Mouse (Mus musculus) MEL (cell line): ENCODE measurements around the gene Lrrc43.

Experiments
- BHLHE40 ChIP-seq: IDR thresholded peaks from 2 replicates; pipeline ENCODE4 v1.6.1; 2012; ENCODE audit warnings: low read depth, mild to moderate bottlenecking, inconsistent platforms, low read length, improper control_type of control experiment, borderline replicate concordance
- CTCF ChIP-seq, 3 experiments: IDR thresholded peaks in 2 of 3; conservative IDR thresholded peaks in 1 of 3; 2 replicates each; pipeline ENCODE4 v1.5.1; 2011 to 2012; ENCODE audit warnings: low read length in 3 of 3, low read depth in 2 of 3, mild to moderate bottlenecking in 2 of 3, improper control_type of control experiment in 1 of 3, inconsistent platforms in 1 of 3, mixed read lengths in 1 of 3, moderate library complexity in 1 of 3; ENCODE audit not compliant: control insufficient read depth in 1 of 3, insufficient read depth in 1 of 3, poor library complexity in 1 of 3, severe bottlenecking in 1 of 3
- ELF1 ChIP-seq: IDR thresholded peaks from 2 replicates; pipeline ENCODE4 v1.6.1; 2014; ENCODE audit warnings: low read depth, mild to moderate bottlenecking, inconsistent platforms, low read length, improper control_type of control experiment, moderate library complexity
- EP300 ChIP-seq, 2 experiments: IDR thresholded peaks; 2 replicates each; pipeline ENCODE4 v1.6.1; 2011; ENCODE audit warnings: improper control_type of control experiment in 2 of 2, low read length in 2 of 2, low read depth in 1 of 2, mild to moderate bottlenecking in 1 of 2
- MXI1 ChIP-seq: IDR thresholded peaks from 2 replicates; pipeline ENCODE4 v1.6.1; 2011; ENCODE audit warnings: mild to moderate bottlenecking, low read depth, low read length, improper control_type of control experiment
- POLR2A ChIP-seq, 2 experiments: IDR thresholded peaks; 2 replicates each; pipeline ENCODE4 v1.6.1; 2011 to 2012; ENCODE audit warnings: low read length in 2 of 2, mild to moderate bottlenecking in 2 of 2, control low read depth in 1 of 2, improper control_type of control experiment in 1 of 2, low read depth in 1 of 2, moderate library complexity in 1 of 2; ENCODE audit not compliant: control insufficient read depth in 1 of 2, insufficient read depth in 1 of 2, poor library complexity in 1 of 2
- POLR2AphosphoS5 ChIP-seq: IDR thresholded peaks from 2 replicates; pipeline ENCODE4 v1.6.1; 2012; ENCODE audit warnings: low read depth, borderline replicate concordance, mild to moderate bottlenecking, inconsistent platforms, low read length, moderate library complexity, mixed read lengths
- RAD21 ChIP-seq: IDR thresholded peaks from 2 replicates; pipeline ENCODE4 v1.6.1; 2011; ENCODE audit warnings: mild to moderate bottlenecking, low read depth, low read length, improper control_type of control experiment
- TAL1 ChIP-seq: IDR thresholded peaks from 2 replicates; pipeline ENCODE4 v1.6.1; 2012; ENCODE audit warnings: mild to moderate bottlenecking, inconsistent platforms, low read length, moderate library complexity, mixed read lengths
- ZC3H11A ChIP-seq: IDR thresholded peaks from 2 replicates; pipeline ENCODE4 v1.6.1; 2012; ENCODE audit warnings: low read depth, mild to moderate bottlenecking, inconsistent platforms, low read length, improper control_type of control experiment

- TF ChIP-seq CTCF (IDR thresholded peaks at IDR 0.05 in 2 of 3, conservative IDR thresholded peaks at IDR 0.05 in 1 of 3; ENCODE audit: control insufficient read depth in 1 of 3, insufficient read depth in 1 of 3, low read depth in 2 of 3, low read length in 3 of 3, poor library complexity in 1 of 3, severe bottlenecking in 1 of 3) (no peak), ZC3H11A (no peak), POLR2A (IDR thresholded peaks at IDR 0.05; ENCODE audit: control insufficient read depth in 1 of 2, insufficient read depth in 1 of 2, low read depth in 1 of 2, low read length in 2 of 2, poor library complexity in 1 of 2) (no peak), POLR2AphosphoS5 (no peak), BHLHE40 (no peak), ELF1 (no peak), EP300 (IDR thresholded peaks at IDR 0.05; ENCODE audit: low read depth in 1 of 2, low read length in 2 of 2) (no peak), RAD21 (no peak), TAL1 (no peak), MXI1 (no peak)
These were observed 15.3 kb upstream of the Lrrc43 start for GRCm38 (mm10) chr5:123473817-123474216.
